Mouse (Mus musculus): ENCODE results near the gene Eno4. TPM values are rescaled to one million over a fixed set of nuclear protein-coding genes. Genes with fewer than 3 reads are reported as not detected.

Eno4 gene
- polyA plus RNA-seq, 1 experiment from 2014 or later = 0.28 TPM

DNA sequence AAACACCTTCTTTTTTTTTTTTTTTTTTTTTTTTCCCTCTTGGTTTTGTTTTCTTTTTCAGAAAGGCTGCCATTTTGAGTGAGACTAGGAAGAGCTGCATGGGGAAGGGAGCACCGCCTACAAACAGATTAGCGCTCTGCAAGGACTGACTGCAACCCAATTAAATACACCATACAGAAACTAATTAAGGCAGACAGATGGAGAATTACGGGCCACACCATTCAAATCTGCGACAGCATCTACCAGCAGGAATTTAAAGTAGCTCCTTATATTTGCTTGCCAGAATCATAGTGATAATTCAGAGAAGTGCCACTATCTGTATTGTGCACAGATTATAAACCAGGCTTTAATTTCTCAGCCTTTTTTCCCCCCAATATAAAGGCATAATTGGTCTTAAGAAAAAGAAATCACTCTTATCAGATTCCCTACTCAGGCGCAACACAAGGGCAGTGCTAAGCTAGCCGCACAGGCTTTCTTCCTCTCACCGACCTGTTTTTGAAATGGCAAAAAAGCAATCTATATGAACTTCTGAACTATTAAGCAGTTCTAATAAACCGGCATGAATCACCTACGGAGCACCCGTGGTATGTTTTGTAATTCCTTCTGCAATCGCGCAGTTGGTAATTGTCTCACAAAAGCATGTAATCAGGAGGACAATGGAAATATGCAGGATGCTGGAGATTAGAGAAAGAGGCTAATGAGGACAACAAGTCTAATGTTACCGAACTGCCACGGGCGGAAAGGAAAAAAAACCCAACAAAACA lies 63.5 kb downstream of the Eno4 start:
- 80% methylated on average over 15 of the region's 15 CpGs for WGBS
- no peak for ATAC-seq

DNA sequence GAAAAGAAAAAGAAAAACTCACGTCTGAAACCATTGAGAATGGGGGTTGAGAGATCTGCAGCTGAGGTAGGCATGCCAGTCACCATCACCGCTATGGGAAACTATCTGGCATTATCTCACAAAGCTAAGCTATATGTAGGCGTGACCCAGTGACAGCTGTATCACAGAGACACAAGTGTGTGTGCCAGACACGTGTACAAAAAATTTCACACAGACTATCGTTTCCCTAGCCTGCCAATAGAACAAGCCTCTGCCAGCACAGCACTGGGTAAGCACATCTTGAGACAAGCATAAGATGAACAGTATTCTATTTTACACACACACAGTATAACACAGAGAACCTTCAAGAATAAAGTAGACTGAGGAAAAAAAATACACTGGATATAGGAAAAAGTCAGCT lies 67.6 kb downstream of the Eno4 start:
- no peak for ATAC-seq
- 77% methylated on average over 5 of the region's 5 CpGs for WGBS
- no peaks in the 10 kb centered on the region for H3K9me3 ChIP-seq (ENCODE audit: control insufficient read depth, low read length)
- H3K27me3 ChIP-seq (replicated peaks; ENCODE audit: control insufficient read depth, insufficient read depth, low read length) = no peaks in the 10 kb centered on the region
- H3K4me3 ChIP-seq (ENCODE audit: low read length) = no peak overlapping the region
- H3K4me1 ChIP-seq (ENCODE audit: control insufficient read depth, insufficient read depth, low read length) = no peaks in the 10 kb centered on the region
- H3K36me3 ChIP-seq (ENCODE audit: control insufficient read depth, insufficient read depth, low read length) = no peaks in the 10 kb centered on the region
- H3K4me2 ChIP-seq (ENCODE audit: low read depth, low read length) = no peak overlapping the region
- H3K27ac ChIP-seq (ENCODE audit: low read length) = no peak overlapping the region
- H3K9ac ChIP-seq (ENCODE audit: low read depth, low read length) = no peak overlapping the region

More for the DNA sequence above, 63.5 kb downstream of the Eno4 start:
- H3K27me3 ChIP-seq (replicated peaks; ENCODE audit: control insufficient read depth, insufficient read depth, low read length) = no peaks in the 10 kb centered on the region
- H3K4me1 ChIP-seq (ENCODE audit: control insufficient read depth, insufficient read depth, low read length) = no peaks in the 10 kb centered on the region
- H3K36me3 ChIP-seq (ENCODE audit: control insufficient read depth, insufficient read depth, low read length) = no peaks in the 10 kb centered on the region
- H3K9ac ChIP-seq (ENCODE audit: low read depth, low read length) = no peak overlapping the region
- no peak overlapping the region for H3K4me3 ChIP-seq (ENCODE audit: low read length)
- H3K27ac ChIP-seq (ENCODE audit: low read length) = no peak overlapping the region
- no peaks in the 10 kb centered on the region for H3K9me3 ChIP-seq (ENCODE audit: control insufficient read depth, low read length)
- no peak overlapping the region for H3K4me2 ChIP-seq (ENCODE audit: low read depth, low read length)

Small RNA genes within 50 kb of the gene (microRNA-seq; reads per million reads assigned to microRNA genes)
- 2.0 reads per million for gene Mir3086

Other genes starting within 250 kb of the Eno4 start
- 2,358 and 2,787 TPM in 2 replicates for gene Pnliprp1, start 214.5 kb upstream of the Eno4 start, polyA plus RNA-seq (2015; fragmentation: Nextera tagmentation; extraction: Ambion mirVana)
- gene Pnliprp2, start 183.7 kb upstream of the Eno4 start, polyA plus RNA-seq (2015; fragmentation: Nextera tagmentation; extraction: Ambion mirVana) = 13.6 and 25.5 TPM in 2 replicates
- not detected in 2 replicates for gene 1700019N19Rik, start 149.0 kb upstream of the Eno4 start, polyA plus RNA-seq (2015; fragmentation: Nextera tagmentation; extraction: Ambion mirVana)
- 4.2 and 4.7 TPM in 2 replicates for gene Hspa12a, start 229 bp downstream of the Eno4 start, polyA plus RNA-seq (2015; fragmentation: Nextera tagmentation; extraction: Ambion mirVana)
- gene Shtn1, start 132.7 kb downstream of the Eno4 start, polyA plus RNA-seq (2015; fragmentation: Nextera tagmentation; extraction: Ambion mirVana) = 15.1 and 15.4 TPM in 2 replicates
- gene Vax1, start 226.6 kb downstream of the Eno4 start, polyA plus RNA-seq (2015; fragmentation: Nextera tagmentation; extraction: Ambion mirVana) = not detected in 2 replicates